Mouse (Mus musculus): ENCODE results near the gene Gm37240.

DNA sequence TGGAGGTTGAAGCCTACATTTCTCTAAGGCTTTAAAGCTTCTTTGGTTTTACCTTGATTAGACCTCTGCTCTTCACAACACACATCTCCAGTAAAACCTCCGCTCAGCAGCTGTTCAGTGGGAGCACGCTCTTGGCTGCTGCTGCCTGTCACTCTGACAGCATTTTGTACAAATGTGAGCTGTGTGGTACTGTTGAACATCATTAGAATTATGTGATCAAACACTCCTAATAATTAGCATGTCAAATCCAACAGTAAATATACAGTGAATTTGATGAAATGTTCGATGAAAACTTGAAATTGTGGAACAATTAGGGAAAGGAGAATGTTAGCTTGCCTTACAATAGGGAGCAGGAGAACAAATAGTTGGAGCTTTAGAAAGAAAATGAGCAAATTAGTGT lies 32.3 kb downstream of the Gm37240 start:
- no peak for TF ChIP-seq CTCF (IDR thresholded peaks at IDR 0.05; ENCODE audit: borderline replicate concordance, insufficient read depth, low read depth, low read length)
- no peak for TF ChIP-seq POLR2A (IDR thresholded peaks at IDR 0.05; ENCODE audit: borderline replicate concordance, insufficient read depth, low read length)
